Mouse (Mus musculus) lung, embryonic 14.5 days (tissue): ENCODE results near the gene Osgin1. TPM values are rescaled to one million over a fixed set of nuclear protein-coding genes. Genes with fewer than 3 reads are reported as not detected.

Source experiments
- ATAC-seq: fragments of 200-750 bp; cut with Nextera tagmentation; 2 replicates; pipeline ENCODE4 v1.8.0; 2017; ENCODE audit warnings: mild to moderate bottlenecking, moderate TSS enrichment, moderate library complexity; ENCODE audit not compliant: insufficient read depth
- DNase-seq: peaks from one replicate; pipeline ENCODE4 v3.0.0-alpha.2; 2015
- H3K27ac ChIP-seq: fragments of 300-500 bp; sonication (generic); 2 replicates; pipeline ENCODE4 v1.5.1; 2014; ENCODE audit warnings: low read depth, mild to moderate bottlenecking, moderate library complexity
- H3K27me3 ChIP-seq: fragments of 300-500 bp; sonication (generic); 2 replicates; pipeline ENCODE4 v1.6.1; 2014; ENCODE audit warnings: low read length, control low read depth; ENCODE audit not compliant: insufficient read depth
- H3K36me3 ChIP-seq: fragments of 300-500 bp; sonication (generic); 2 replicates; pipeline ENCODE4 v1.6.1; 2014; ENCODE audit warnings: control low read depth; ENCODE audit not compliant: insufficient read depth
- H3K4me1 ChIP-seq: fragments of 300-500 bp; sonication (generic); 2 replicates; pipeline ENCODE4 v1.6.1; 2014; ENCODE audit warnings: antibody characterized with exemption, control low read depth; ENCODE audit not compliant: insufficient read depth
- H3K4me2 ChIP-seq: fragments of 300-500 bp; sonication (generic); 2 replicates; pipeline ENCODE4 v1.6.1; 2014; ENCODE audit warnings: mild to moderate bottlenecking
- H3K4me3 ChIP-seq: fragments of 300-500 bp; sonication (generic); 2 replicates; pipeline ENCODE4 v1.5.1; 2014; ENCODE audit warnings: low read depth, low read length
- H3K9ac ChIP-seq: fragments of 300-500 bp; sonication (generic); 2 replicates; pipeline ENCODE4 v1.6.1; 2014
- H3K9me3 ChIP-seq: fragments of 300-500 bp; sonication (generic); 2 replicates; pipeline ENCODE4 v1.6.1; 2016; ENCODE audit warnings: low read depth, low read length, control low read depth
- CTCF ChIP-seq: IDR thresholded peaks from 2 replicates; pipeline ENCODE4 v1.5.1; 2016; ENCODE audit warnings: antibody characterized with exemption, low read depth
- WGBS: fragments of 180-500 bp; shearing (Covaris S2); extraction: QIAGEN DNeasy Blood & Tissue Kit; methylation state at CpG from one replicate; pipeline ENCODE4 v1.1.7; 2014; 5-methylcytosine and 5-hydroxymethylcytosine counted together
- polyA plus RNA-seq: library from polyadenylated mRNA; unstranded; fragments of >200 nt; fragmentation: Nextera tagmentation; extraction: Ambion mirVana; gene quantifications from 2 replicates; pipeline ENCODE4 v1.2.1, GENCODE M21; 2014

Gene Osgin1
- polyA plus RNA-seq, 1 experiment from 2014 or later, result 0.53 TPM

GRCm38 (mm10) chr8:119436933-119437332, 3.0 kb downstream of the Osgin1 start:
- no peak overlapping the region for H3K4me3 ChIP-seq
- H3K27me3 ChIP-seq, result no peaks in the 10 kb centered on the region
- 12% methylated on average over 9 of the region's 9 CpGs for WGBS
- H3K4me1 ChIP-seq, result peaks cover 9% of the 10 kb centered on the region
- H3K9ac ChIP-seq, result peak overlapping the region; percentile 23; the same call in 1 of the 2 replicates
- ATAC-seq (peak; percentile 9; the same call in 1 of the 2 replicates), DNase-seq (peak; percentile 52)
- TF ChIP-seq CTCF, result no peak
- no peak overlapping the region for H3K27ac ChIP-seq
- peak overlapping the region; percentile 36; the same call in 1 of the 2 replicates for H3K4me2 ChIP-seq
- no peaks in the 10 kb centered on the region for H3K9me3 ChIP-seq
- no peaks in the 10 kb centered on the region for H3K36me3 ChIP-seq

DNA sequence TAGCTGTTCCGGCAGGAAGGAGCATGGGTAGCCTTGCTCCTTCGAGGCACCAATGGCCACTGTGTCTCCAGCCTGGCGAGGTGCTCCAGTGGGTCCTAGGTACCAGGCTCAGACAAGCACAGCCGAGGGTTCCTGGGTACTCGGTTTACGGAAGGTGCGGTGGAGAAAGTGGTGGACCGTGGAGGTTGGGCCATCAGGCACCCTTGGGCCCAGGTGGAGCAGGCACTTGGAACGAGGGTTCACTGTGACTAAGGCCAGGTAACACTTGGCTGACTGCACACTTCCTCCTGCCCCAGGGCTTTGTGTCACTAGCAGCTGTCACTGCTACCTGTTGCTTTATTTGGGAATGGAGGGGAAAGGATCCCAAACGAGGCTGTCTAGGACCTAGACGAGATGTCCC, 3.6 kb downstream of the Osgin1 start:
- DNase-seq (no peak), ATAC-seq (no peak)
- Histone ChIP-seq H3K4me3 (no peak overlapping the region), H3K9ac (no peak overlapping the region), H3K4me1 (peaks cover 9% of the 10 kb centered on the region), H3K9me3 (no peaks in the 10 kb centered on the region), H3K4me2 (peak overlapping the region; percentile 36; the same call in 1 of the 2 replicates), H3K36me3 (no peaks in the 10 kb centered on the region), H3K27ac (no peak overlapping the region), H3K27me3 (no peaks in the 10 kb centered on the region)
- 64% methylated on average over 11 of the region's 11 CpGs for WGBS
- TF ChIP-seq CTCF, result no peak

GRCm38 (mm10) chr8:119438876-119439275, 5.0 kb downstream of the Osgin1 start:
- Histone ChIP-seq H3K36me3 (no peaks in the 10 kb centered on the region), H3K27me3 (no peaks in the 10 kb centered on the region), H3K27ac (0 out of 2 replicates have a peak overlapping the region, but pooled peaks have one; percentile 18), H3K4me2 (no peak overlapping the region), H3K4me3 (no peak overlapping the region), H3K4me1 (peaks cover 9% of the 10 kb centered on the region), H3K9me3 (no peaks in the 10 kb centered on the region), H3K9ac (no peak overlapping the region)
- TF ChIP-seq CTCF, result no peak
- no peak for ATAC-seq
- WGBS, result 72% methylated on average over 6 of the region's 6 CpGs
- no peak for DNase-seq

- 91% methylated on average over 2 of the region's 2 CpGs for WGBS
Observed at GRCm38 (mm10) chr8:119439424-119439823, 5.5 kb downstream of the Osgin1 start.

DNA sequence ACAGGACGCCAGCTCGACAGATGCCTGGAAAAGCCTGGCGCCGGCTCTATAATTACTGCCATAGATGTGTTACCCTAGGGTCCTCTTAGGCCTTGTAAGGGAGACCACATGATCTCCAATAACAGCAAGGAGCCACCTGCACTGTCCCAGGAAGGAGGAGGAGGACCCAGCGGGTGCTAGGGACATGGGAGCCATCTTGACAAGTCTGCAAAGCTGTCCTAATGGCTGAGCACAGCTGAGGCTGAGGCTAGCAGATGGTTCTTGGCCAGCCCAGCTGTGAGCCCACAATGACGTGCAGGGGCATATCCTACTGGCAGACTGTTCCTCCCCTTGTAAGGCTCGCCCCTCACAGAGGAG, 5.9 kb downstream of the Osgin1 start:
- 63% methylated on average over 7 of the region's 7 CpGs for WGBS
- Histone ChIP-seq H3K9me3 (no peaks in the 10 kb centered on the region), H3K4me2 (0 out of 2 replicates have a peak overlapping the region, but pooled peaks have one; percentile 33), H3K9ac (no peak overlapping the region), H3K4me3 (no peak overlapping the region), H3K27ac (peak overlapping the region; percentile 46; the same call in 1 of the 2 replicates), H3K27me3 (no peaks in the 10 kb centered on the region), H3K36me3 (no peaks in the 10 kb centered on the region), H3K4me1 (peaks cover 9% of the 10 kb centered on the region)
- ATAC-seq (peak; percentile 32; the same call in 1 of the 2 replicates), DNase-seq (no peak)
- TF ChIP-seq CTCF, result no peak

More at GRCm38 (mm10) chr8:119439424-119439823, 5.5 kb downstream of the Osgin1 start:
- no peak overlapping the region for H3K4me3 ChIP-seq
- no peaks in the 10 kb centered on the region for H3K27me3 ChIP-seq
- no peak overlapping the region for H3K27ac ChIP-seq
- H3K4me2 ChIP-seq, result no peak overlapping the region
- DNase-seq (no peak), ATAC-seq (no peak)
- TF ChIP-seq CTCF, result no peak
- no peaks in the 10 kb centered on the region for H3K36me3 ChIP-seq
- no peak overlapping the region for H3K9ac ChIP-seq
- no peaks in the 10 kb centered on the region for H3K9me3 ChIP-seq
- H3K4me1 ChIP-seq, result peaks cover 9% of the 10 kb centered on the region

- WGBS, result 11% methylated on average over 16 of the region's 16 CpGs
- ATAC-seq, result peak; percentile 73; the same call in 1 of the 2 replicates
- H3K4me2 ChIP-seq, result peak overlapping the region; percentile 33; the same call in 1 of the 2 replicates
- H3K27ac ChIP-seq, result peak overlapping the region; percentile 54; the same call in 1 of the 2 replicates
- H3K27me3 ChIP-seq, result no peaks in the 10 kb centered on the region
- no peaks in the 10 kb centered on the region for H3K36me3 ChIP-seq
- peak; percentile 96 for DNase-seq
- no peak overlapping the region for H3K9ac ChIP-seq
- peaks cover 9% of the 10 kb centered on the region for H3K4me1 ChIP-seq
- TF ChIP-seq CTCF, result peak; percentile 77
- H3K9me3 ChIP-seq, result no peaks in the 10 kb centered on the region
- no peak overlapping the region for H3K4me3 ChIP-seq
Observed at GRCm38 (mm10) chr8:119440250-119440951, 6.5 kb downstream of the Osgin1 start.

DNA sequence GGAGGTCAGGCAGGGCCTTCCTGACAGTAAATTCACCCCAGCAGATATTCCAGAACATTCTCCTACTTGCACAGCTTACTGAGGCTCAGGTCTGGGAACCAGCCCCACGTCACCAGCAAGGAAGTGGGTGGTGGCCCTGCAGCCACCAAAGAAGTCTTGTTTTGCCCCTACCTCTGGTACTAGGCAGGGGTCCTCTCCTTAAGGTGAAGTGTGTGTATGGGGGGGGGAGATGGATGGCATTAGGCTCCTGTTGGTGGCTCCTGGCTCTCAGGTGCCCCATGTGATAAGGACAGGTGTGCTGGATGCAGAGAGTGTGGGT, 7.0 kb downstream of the Osgin1 start:
- H3K4me1 ChIP-seq, result peaks cover 9% of the 10 kb centered on the region
- no peak overlapping the region for H3K9ac ChIP-seq
- H3K9me3 ChIP-seq, result no peaks in the 10 kb centered on the region
- no peaks in the 10 kb centered on the region for H3K36me3 ChIP-seq
- H3K4me3 ChIP-seq, result no peak overlapping the region
- 32% methylated on average over 1 of the region's 1 CpGs for WGBS
- DNase-seq (no peak), ATAC-seq (peak; percentile 42; the same call in 1 of the 2 replicates)
- H3K27me3 ChIP-seq, result no peaks in the 10 kb centered on the region
- no peak overlapping the region for H3K27ac ChIP-seq
- H3K4me2 ChIP-seq, result peak overlapping the region; percentile 33; the same call in 1 of the 2 replicates
- no peak for TF ChIP-seq CTCF
